Mouse (Mus musculus) retina, postnatal 7 days (tissue): ENCODE results near the gene Zcwpw1.
"Not testable (repeated sequence)": the region's sequence is repeated elsewhere in the genome, so short reads cannot be mapped to it uniquely, and the experiment has no call there.

ENCODE experiments used
- DNase-seq: peaks from one replicate; pipeline ENCODE4 v3.0.0-alpha.2; 2012; ENCODE audit warnings: low read depth, low spot score

Gene Zcwpw1

DNA sequence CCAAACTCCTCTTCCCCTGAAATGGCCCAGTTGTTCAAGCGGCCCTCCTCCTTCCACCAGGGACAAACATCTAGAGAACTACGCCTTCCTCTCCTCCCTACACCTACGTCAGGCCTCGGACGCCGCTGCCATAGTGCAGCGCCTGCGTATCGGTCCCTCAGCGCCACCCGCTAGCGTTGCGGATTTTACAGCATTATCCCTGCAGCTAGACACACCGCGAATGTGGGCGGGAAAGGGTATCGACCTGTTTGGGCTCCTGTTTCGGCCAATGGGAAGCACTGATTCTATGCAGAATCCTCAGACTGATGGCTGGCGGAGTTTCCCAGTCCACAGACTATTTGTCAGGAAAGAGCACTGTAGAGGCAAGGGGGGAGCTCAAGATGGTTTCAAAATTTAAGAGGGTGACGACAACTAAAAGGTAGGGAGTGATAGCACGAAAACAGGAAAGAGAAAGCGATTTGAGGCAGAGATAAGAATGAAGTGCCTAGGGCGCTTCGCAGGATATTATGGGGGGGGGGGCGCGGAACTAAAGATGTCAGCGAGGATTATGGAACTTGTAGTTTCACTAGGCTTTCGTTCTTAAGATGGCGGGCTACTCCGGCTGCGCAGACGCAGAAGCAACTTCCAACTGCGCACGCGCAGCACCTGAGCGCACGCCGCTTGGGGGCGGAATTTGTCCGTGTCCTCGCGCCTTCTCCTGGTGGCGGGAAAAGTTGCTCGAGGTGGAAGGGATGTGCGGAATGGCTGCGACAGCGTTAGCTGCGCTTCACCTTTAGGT, at the start of gene Zcwpw1, which contains the start of gene Mepce:
TSS of gene Zcwpw1 (plus strand) at position 648 of the 778 bp plus-strand sequence.
TSS of gene Mepce (minus strand) at position 505 of the 778 bp plus-strand sequence.
- DNase-seq, result peak; percentile 96

DNA sequence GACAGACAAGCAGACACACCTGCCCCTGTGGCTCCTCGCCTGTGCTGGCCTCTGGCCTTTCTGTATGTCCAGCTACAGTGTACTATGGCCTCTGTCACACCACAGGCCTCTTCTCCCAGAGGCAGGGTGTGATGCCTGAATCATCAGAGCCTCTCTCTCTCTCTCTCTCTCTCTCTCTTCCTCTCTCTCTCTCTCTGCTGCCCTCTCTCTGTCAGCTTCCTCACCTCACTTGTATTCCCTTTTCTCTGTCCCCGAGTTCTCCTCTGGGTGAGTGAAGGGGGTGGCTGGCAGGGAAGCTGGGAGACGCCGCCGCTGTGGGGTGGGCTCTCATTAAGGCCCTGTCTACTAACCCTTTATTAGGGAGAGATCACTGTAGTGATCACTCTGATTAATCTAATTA, 49.1 kb upstream of the Zcwpw1 start:
- no peak for DNase-seq

DNA sequence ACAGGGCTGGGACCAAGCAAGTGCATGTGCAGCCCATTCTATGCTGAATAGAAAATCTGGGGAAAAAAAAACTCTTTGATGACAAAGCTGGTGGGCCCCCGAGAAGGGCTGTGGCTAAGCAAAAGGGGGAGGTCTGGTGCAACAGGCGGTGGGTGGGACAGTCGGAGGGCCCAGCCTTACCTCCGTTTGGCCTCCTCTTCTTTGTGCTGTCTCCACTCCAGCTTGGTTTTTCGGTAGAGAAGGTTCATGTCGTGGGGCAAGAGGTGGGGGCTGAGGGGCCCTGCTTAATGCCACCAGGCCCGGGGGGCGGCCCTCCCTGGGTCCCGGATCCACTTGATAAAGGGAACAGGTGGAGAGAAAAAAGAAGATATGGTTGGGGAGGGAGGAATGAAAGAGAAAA, 48.1 kb upstream of the Zcwpw1 start:
- no peak for DNase-seq

DNA sequence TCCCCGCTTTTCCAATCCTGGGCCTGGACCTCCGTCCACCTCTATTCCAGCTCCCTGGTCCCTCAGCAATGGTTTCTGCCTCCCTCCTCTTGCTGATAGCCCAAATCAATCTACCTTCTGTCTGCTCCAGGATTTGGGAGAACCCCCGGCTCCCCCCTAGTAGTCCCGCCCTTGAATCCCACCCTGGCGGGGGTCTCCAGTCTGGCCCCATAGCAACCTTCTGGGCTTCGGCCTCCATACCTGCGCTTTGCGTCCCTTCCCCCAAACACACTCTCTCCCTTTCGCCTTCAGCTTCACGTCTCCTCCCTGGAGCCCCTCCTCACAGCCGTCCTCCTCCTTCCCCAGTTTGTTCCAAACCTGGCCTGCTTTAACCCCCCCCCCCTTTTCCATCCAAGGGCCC, 47.1 kb upstream of the Zcwpw1 start:
- DNase-seq, result no peak

DNA sequence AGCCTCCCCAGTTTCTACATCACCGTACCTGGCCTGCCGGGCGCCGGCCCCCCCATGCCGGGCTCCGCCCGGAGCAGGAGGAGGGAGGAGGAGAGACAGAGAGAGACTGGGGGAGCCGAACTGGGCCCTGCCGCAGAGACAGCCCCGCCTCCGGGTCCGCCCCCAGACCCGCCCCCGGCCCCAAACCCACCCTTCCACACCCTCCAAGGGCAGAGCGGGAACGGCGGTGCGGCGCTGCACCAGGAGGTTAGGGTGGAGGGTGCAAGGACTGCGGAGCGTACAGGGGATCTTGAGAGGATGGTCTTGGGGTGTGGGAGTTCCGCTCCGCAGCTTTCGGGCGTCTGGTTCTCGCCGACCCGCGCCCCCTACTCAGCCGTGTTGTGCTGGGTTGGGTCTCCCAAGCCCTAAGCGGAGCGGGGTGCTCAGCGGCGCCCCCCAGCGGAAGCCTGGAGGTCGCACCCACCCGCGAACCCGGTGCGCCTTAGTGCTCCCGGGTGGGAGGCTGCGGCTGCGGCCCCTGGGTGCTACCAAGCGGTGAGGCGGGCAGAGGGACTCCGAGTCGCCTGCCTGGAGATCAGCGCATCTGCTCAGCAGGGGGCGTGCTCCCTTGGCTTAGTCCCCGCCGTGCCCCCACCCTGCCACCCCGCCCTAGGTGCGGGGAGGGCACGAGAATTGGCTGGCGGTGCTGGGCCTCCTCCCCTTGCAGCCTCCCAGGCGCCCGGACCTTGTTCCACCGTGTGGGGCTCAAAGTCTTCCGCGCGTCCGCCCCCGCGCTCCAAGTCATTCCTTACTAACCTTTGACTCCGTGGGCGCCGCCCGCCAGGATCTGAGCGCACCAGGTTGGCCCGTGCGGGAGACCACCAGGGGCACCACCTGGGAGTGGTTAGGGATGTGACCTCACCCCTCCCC, 46.3 kb upstream of the Zcwpw1 start, which contains the start of gene Nyap1:
TSS of gene Nyap1 (minus strand) at position 585 of the 909 bp plus-strand sequence.
- peak; percentile 59 for DNase-seq

DNA sequence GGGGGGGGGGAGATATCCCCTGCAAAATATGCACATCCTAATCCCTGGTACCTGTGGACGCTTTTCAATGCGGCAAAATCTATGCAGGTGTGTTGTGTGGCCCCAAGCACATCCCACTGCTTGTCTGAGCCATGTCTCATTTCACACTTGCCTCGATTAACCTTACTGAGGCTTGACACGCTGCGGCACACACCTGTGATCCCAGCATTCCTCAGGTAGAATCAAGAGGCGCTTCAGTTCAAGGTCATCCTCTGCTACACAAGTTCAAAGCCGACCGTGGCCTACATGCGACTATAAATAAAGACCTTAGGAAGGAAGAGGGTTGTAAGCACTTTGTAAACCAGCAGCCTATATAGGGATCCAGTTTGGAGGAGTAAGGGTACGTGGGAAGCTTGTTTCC, 45.5 kb upstream of the Zcwpw1 start:
- DNase-seq, result no peak

DNA sequence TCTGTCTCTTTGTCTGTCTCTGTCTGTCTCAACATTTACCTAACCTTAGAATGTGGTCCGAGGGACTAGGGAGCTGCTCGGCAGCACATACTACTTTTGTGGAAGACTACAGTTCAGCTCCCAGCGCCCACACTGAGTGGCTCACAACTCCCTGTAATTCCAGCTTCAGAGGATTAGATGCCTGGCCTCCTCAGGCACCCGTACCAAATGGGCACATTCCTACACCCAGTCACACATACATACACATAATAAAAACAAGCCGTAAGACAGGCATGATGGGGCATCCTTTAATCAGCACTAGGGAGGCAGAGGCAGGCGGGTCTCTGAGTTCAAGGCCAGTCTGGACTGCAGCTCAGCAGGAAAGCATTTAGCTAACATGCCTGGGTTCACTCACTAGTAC, 44.8 kb upstream of the Zcwpw1 start:
- DNase-seq, result no peak

DNA sequence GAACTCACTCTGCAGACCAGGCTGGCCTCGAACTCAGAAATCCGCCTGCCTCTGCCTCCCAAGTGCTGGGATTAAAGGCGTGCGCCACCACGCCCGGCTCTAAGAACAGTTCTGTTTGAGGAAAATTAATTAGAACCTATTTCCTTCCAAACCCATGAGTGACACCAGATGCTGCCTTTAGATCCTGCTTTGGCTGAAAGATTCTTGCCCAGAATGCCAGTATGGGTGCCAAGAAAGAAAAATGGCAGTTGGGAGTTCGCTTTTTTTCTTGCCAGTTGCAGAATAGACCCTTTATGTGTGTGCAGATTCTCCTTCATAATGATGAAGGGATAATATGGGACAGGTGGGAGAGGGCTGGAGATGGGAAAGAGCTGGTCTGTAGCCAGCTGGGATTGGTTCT, 43.4 kb upstream of the Zcwpw1 start:
- DNase-seq, result no peak

DNA sequence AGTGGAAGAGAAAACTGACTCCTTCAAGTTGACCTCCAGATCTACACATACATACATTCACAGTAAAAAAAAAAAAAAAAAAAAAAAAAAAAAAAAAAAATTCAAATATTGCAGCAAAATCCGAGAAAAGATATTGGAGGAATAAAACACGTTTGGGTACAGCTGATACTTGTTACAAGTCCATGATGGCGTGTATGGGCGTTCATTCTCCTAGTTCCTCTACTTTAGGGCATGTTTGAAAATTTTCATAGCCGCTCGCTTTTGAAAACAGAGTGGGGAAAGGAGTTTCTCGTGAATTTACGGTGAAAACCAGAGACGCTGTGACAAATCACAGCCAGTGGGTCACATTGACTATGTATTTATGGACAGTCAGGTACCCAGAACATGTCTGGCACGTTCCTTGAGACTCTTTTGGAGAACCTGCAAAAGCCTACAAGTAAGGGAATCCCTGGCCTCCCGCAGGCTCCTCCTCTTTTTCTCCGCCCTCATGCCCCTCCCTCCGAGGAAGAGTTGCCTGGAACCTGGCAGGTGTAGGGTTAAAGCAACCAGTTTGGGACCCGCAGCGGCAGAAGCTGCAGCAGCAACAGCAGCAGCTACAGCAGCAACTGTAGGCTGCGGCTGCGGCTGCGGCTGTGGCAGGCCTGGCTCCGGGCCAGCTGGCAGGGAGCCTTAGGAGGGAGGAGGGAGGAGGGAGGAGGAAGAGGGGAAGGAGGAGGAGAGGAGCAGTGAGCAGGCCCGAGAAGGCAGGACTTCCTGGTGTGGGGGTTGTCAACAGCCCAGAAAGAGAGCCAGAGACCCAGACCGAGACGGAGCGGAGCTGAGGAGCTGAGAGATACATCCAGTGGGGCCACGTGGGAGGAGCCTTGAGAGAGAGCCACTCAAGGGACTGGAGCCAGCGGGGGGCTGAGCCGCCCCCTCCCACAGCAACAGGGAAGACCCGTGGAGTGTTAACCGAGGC, 42.1 kb upstream of the Zcwpw1 start, which contains the start of gene Tsc22d4:
TSS of gene Tsc22d4 (plus strand) at position 517 of the 958 bp plus-strand sequence.
- DNase-seq, result peak; percentile 74

DNA sequence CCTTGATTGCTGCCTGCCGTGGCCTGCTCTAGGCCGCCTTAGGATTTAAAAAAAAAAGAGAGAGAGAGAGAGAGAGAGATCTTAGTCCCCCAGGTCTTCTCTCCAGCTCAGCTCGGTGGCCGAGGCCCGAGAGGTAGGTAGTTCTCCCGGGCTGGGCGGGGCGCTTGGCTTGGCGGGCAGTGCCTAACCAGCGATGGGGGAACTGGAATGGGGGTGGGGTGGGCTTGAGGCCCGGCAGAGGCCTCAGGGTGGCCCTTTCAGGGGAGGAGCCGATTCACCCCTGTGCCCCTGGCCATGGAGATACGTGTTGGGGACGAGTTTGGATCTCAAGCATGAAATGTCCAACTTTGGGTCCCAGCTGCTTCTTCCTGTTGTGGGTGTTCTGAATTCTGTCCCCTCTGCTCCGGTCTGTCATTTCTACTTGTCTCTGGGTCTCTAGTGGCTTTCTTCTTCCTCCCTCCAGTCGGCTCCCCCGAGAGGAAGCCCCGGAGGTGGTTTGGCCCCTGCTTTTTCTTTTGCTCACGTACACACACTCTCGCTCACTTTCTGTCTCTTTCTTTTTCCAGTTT, 41.2 kb upstream of the Zcwpw1 start:
- DNase-seq, result no peak

DNA sequence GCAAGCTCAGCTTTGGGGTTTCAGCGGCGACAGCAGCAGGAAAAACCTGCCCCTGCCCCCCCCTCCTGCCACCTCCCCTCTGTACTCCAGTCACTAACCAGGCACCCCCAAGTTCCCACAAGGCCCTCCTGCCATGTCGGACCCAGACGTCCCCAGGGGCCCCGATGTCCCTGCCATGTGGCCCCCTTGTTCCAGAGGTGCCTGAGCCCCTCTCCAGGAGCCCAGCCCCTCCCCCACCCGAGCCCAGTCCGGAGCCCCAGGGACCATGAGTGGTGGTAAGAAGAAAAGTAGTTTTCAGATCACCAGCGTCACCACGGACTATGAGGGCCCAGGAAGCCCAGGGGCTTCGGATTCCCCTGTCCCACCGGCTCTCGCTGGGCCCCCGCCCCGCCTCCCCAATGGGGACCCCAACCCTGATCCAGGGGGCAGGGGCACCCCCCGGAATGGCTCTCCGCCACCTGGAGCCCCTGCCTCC, 40.7 kb upstream of the Zcwpw1 start:
- DNase-seq, result no peak

DNA sequence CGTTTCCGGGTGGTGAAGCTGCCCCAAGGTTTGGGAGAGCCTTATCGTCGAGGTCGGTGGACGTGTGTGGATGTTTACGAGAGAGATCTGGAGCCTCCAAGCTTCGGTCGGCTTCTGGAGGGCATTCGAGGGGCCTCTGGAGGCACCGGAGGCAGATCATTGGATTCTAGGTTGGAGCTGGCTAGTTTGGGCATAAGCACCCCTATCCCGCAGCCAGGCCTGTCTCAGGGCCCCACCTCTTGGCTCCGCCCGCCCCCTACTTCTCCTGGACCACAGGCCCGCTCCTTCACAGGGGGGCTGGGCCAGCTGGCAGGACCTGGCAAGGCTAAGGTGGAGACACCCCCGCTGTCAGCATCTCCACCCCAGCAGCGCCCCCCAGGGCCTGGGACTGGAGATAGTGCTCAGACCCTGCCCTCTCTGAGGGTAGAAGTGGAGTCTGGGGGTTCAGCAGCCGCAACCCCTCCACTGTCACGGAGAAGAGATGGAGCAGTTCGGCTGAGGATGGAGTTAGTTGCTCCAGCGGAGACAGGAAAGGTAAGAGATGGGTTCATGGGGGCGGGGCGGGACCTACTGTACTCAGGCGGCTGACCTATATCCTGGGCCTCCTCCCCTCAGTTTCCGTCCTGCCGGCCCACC, 40.2 kb upstream of the Zcwpw1 start:
- DNase-seq, result no peak

DNA sequence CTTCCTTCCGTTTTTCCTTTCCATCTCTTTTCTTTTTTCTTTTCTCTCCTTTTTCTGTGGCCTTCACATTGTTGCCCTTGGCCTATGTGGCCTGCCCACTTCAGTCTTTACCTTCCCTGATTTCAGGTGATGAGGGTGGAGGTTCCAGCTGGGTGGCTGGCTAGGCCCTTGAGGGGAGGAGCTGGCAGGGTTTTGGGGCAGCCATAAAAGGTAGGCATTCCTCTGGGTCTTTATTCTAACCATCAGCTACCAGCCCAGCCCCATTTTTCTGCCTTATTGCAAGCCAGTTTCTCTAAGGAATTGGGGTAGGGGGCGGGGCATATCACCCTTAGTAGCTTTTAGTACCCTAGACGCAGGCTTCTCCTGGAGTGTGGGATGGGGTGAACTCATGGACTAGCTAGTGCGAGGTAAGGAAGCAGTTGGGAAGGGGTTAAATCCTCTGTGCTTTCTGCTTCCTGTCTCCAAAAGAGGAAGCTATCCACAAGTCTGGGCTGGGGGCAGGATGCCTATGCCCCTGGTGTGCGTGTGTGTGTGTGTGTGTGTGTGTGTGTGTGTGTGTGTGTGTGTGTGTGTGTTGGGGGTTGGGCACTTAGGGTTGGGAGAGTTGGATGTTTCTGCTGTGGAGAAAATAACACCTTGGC, 39.3 kb upstream of the Zcwpw1 start:
- DNase-seq, result no peak

DNA sequence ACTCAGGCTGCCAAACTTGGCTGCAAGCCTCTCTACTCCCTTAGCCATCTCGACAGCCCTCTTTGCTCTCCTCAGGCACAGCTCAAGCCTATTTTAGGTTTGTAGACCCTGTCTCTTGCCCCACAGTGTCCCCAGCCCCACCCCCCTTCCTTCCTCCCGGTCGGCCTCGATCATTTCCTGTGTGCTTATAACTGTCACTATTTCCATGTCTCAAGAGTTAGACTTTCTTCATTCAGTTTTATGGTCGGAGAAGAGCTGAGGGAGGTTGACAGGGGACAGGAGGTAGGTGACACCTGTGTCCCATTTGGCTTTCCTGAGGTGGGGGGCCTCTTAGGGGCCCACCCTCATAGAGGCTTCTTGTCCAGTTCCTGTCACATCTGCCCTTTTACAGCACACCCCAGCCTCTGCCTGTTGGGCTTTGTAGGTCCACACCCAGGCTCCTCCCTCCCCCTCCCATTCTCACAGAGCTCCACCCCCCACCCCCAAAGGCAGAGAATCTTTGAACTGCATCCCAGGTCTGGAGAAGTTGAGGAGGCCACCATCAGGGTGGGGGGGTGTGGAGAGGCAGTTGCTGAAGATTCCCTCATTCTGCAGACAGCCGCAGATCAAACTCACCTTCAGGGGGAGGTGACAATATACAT, 38.3 kb upstream of the Zcwpw1 start:
- DNase-seq, result no peak

DNA sequence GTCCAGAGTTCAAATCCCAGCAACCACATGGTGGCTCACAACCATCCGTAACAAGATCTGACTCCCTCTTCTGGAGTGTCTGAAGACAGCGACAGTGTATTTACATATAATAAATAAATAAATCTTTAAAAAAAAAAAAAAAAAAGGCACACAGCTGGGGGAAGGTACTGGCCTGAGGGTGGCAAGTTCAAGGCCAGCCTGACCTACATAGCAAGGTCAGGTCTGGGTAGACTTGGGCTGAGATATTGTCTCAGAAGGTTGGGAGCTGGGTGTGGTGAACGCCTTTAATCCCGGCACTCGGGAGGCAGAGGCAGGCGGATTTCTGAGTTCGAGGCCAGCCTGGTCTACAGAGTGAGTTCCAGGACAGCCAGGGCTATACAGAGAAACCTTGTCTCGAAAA, 37.4 kb upstream of the Zcwpw1 start:
- DNase-seq, result not testable (repeated sequence)

DNA sequence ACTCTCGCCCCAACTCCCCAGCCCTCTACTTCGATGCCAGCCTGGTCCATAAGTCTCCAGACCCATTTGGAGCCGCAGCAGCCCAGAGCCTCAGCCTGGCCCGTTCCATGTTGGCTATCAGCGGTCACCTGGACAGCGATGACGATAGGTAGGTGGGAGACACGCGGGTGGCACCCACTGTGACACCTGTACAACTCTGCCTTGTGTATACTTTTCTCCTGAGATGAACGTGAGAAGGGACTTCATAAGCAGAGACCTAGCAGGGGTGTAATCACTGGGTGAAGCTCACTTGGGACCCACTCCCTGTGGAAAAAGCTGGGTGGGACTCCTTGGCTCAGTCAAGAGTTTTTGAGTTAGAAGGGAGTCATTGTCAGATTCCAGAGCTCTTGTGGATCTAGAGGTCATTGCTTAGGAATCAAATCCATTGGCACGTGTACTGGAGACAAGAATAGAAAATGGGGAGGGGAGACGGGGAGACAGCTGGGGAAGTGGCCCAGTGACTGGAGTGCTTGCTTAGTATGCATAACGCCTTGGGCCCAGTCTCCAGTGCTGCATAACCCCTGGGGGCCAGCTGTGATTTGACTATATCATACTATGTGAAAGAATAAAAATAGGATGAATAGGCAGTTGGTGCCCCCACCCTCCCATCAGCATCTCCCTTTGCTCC, 36.2 kb upstream of the Zcwpw1 start:
- DNase-seq, result no peak

DNA sequence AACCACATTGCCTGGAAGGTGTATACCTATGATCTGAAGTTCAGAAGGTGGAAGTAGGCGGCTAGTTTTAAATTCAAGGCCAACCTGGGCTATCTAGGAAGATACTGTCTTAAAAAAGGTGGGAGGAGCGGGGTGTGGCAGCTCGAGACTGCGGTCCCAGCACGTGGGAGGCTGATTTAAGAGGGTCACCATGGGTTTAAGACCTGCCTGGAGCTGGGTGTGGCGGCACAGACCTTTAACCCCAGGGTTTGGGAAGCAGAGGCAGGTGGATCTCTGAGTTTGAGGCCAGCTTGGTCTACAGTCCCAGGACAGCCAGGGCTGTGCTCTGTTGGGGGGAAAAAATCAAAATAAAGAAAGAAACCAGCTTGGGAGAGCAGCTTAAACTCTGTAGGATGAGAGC, 35.6 kb upstream of the Zcwpw1 start:
- DNase-seq, result no peak

DNA sequence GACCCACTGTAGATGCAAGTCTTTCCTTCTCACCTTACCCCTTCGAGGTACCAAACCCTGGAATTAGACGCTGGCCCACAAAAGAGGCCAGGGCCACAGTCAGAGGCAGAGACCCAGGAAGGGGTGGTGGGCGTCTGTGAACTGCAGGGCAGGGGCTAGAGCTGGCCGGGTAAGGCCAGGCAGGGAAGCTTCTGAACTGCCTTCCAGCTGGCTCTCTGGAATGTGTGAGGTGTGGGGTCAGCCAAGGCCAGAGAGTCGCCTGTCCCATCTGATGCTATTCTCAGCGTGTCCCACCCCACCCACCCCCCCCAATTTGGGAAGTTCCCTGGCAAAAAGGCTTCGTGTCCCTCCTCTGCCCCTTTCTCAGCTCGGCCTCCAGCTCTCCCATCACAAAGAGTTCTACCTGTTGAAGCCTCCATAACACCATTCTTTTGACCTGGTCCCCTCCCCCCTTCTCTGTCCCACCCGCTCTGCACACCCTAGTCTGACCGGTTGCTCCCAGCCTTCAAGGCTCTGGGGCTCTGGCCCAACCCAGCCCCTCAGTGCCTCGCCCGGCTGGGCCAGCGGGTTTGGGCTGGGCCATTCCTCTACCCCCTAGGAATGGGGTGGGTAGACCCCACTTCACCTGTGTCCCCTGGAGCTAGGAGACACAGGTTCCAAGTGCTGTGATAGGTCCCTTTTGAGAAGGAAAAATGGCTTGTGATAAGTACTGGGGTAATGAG, 34.3 kb upstream of the Zcwpw1 start:
- DNase-seq, result no peak
